Mouse (Mus musculus): ENCODE data around the gene Gm14444. TPM values are rescaled to one million over a fixed set of nuclear protein-coding genes. Genes with fewer than 3 reads are reported as not detected.
"Not testable (repeated sequence)": the region's sequence is repeated elsewhere in the genome, so short reads cannot be mapped to it uniquely, and the experiment has no call there.

Gm14444 gene
- not detected in 2 replicates for polyA plus RNA-seq (2014; fragmentation: Nextera tagmentation; extraction: Ambion mirVana)

DNA sequence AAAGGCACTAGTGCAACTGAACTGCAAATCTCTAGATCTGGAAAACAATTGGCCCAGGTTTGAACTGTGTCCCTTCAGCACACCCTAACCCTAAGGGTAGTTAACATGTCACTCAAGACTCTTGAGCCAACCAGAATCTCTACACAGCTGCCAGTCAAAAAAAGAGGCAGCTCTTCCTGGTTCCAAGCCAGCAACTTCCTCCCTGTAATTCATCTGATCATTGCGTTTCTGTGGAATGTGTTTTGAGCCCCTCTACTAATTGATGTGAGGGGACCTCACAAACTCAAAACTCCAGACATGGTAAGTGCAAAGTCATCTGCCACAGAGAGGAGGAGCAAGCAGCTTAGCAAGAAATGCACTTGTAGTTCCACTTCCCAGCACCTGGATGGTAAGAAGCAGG lies at the start of gene Gm14444:
TSS of gene Gm14444 (plus strand) at position 220 of the 400 bp plus-strand sequence.
- H3K27me3 ChIP-seq (ENCODE audit: control insufficient read depth, insufficient read depth, low read length); ATAC-seq (replicated peaks; ENCODE audit: insufficient number of reproducible peaks, low FRiP score, low TSS enrichment, low read depth); H3K36me3 ChIP-seq (replicated peaks; ENCODE audit: control insufficient read depth, insufficient read depth, low read depth, low read length); H3K4me1 ChIP-seq (ENCODE audit: control insufficient read depth, insufficient read depth, low read length); DNase-seq (ENCODE audit: low spot score); H3K9me3 ChIP-seq (replicated peaks; ENCODE audit: control insufficient read depth, low read length); H3K27ac ChIP-seq (replicated peaks; ENCODE audit: low read depth, low read length); H3K4me3 ChIP-seq (ENCODE audit: low read depth, low read length); H3K9ac ChIP-seq (replicated peaks; ENCODE audit: low read length); H3K4me2 ChIP-seq (ENCODE audit: low read depth, low read length): not testable (repeated sequence)
- 79% methylated on average over 1 of the region's 1 CpGs for WGBS

- not testable (repeated sequence) for ATAC-seq (replicated peaks; ENCODE audit: insufficient number of reproducible peaks, low FRiP score, low TSS enrichment, low read depth); DNase-seq (ENCODE audit: low spot score); H3K4me1 ChIP-seq (ENCODE audit: control insufficient read depth, insufficient read depth, low read length); H3K9me3 ChIP-seq (replicated peaks; ENCODE audit: control insufficient read depth, low read length); H3K36me3 ChIP-seq (replicated peaks; ENCODE audit: control insufficient read depth, insufficient read depth, low read depth, low read length); H3K27me3 ChIP-seq (ENCODE audit: control insufficient read depth, insufficient read depth, low read length); H3K27ac ChIP-seq (replicated peaks; ENCODE audit: low read depth, low read length); H3K4me3 ChIP-seq (ENCODE audit: low read depth, low read length); H3K4me2 ChIP-seq (ENCODE audit: low read depth, low read length); H3K9ac ChIP-seq (replicated peaks; ENCODE audit: low read length)
- 77% methylated on average over 3 of the region's 3 CpGs for WGBS
These were observed 44.6 kb upstream of the Gm14444 start for GRCm38 (mm10) chr2:174965466-174965865.

DNA sequence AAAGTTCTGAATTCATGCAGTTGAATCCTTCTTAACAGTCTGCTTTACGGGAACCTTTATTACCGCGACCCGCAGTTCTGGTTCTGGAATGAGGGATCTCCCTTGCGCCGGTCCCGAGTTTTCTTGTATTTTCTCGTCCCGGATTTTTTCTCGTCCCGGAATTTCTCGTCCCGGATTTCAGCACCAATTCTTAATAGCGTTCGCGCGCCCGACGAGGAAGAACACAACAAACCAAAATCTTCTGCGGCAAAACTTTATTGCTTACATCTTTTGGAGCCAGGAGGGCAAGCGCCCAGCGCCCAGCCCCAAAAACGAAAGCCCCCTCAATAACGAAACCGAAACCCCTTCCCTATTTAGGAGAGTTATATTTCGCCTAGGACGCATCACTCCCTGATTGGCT lies 34.2 kb downstream of the Gm14444 start:
- H3K9ac ChIP-seq (replicated peaks; ENCODE audit: low read length); H3K27ac ChIP-seq (replicated peaks; ENCODE audit: low read depth, low read length); ATAC-seq (replicated peaks; ENCODE audit: insufficient number of reproducible peaks, low FRiP score, low TSS enrichment, low read depth); H3K4me2 ChIP-seq (ENCODE audit: low read depth, low read length); H3K9me3 ChIP-seq (replicated peaks; ENCODE audit: control insufficient read depth, low read length); DNase-seq (ENCODE audit: low spot score); H3K27me3 ChIP-seq (ENCODE audit: control insufficient read depth, insufficient read depth, low read length); H3K36me3 ChIP-seq (replicated peaks; ENCODE audit: control insufficient read depth, insufficient read depth, low read depth, low read length); H3K4me1 ChIP-seq (ENCODE audit: control insufficient read depth, insufficient read depth, low read length); H3K4me3 ChIP-seq (ENCODE audit: low read depth, low read length): not testable (repeated sequence)
- 95% methylated on average over 23 of the region's 27 CpGs for whole genome bisulfite sequencing

GRCm38 (mm10) chr2:175067681-175068261 lies 57.7 kb downstream of the Gm14444 start, which contains the start of gene Gm14393:
TSS of gene Gm14393 (minus strand) at chr2:175067781.
- H3K9me3 ChIP-seq (replicated peaks; ENCODE audit: control insufficient read depth, low read length); ATAC-seq (replicated peaks; ENCODE audit: insufficient number of reproducible peaks, low FRiP score, low TSS enrichment, low read depth); H3K36me3 ChIP-seq (replicated peaks; ENCODE audit: control insufficient read depth, insufficient read depth, low read depth, low read length); H3K9ac ChIP-seq (replicated peaks; ENCODE audit: low read length); H3K27me3 ChIP-seq (ENCODE audit: control insufficient read depth, insufficient read depth, low read length); H3K4me3 ChIP-seq (ENCODE audit: low read depth, low read length); H3K27ac ChIP-seq (replicated peaks; ENCODE audit: low read depth, low read length); H3K4me1 ChIP-seq (ENCODE audit: control insufficient read depth, insufficient read depth, low read length); H3K4me2 ChIP-seq (ENCODE audit: low read depth, low read length); DNase-seq (ENCODE audit: low spot score): not testable (repeated sequence)
- 74% methylated on average over 1 of the region's 1 CpGs for WGBS

Other genes starting within 250 kb of the Gm14444 start
- gene Edn3, start 249.6 kb upstream of the Gm14444 start, polyA plus RNA-seq (2014; fragmentation: Nextera tagmentation; extraction: Ambion mirVana): 18.6 and 19.5 TPM in 2 replicates
- gene Gm14393, start 57.5 kb downstream of the Gm14444 start, polyA plus RNA-seq (2014; fragmentation: Nextera tagmentation; extraction: Ambion mirVana): 0.82 and 1.3 TPM in 2 replicates
- 5.6 and 6.3 TPM in 2 replicates for gene Gm14399, start 131.8 kb downstream of the Gm14444 start, polyA plus RNA-seq (2014; fragmentation: Nextera tagmentation; extraction: Ambion mirVana)
- 1.3 TPM in 2 replicates for gene Gm14443, start 165.6 kb downstream of the Gm14444 start, polyA plus RNA-seq (2014; fragmentation: Nextera tagmentation; extraction: Ambion mirVana)
- gene Gm14391, start 196.7 kb downstream of the Gm14444 start, polyA plus RNA-seq (2014; fragmentation: Nextera tagmentation; extraction: Ambion mirVana): 4.7 and 6.5 TPM in 2 replicates

All from embryonic facial prominence, embryonic 11.5 days (tissue).